Mouse (Mus musculus) skeletal muscle tissue, adult 2 months (tissue): Measurements from ENCODE around the gene Bglap3.
A peak's percentile ranks its signal among the peaks of the same experiment; 100 is the strongest.
"Not testable (repeated sequence)": the region's sequence is repeated elsewhere in the genome, so short reads cannot be mapped to it uniquely, and the experiment has no call there.

Source experiments
- DNase-seq: peaks from one replicate; pipeline ENCODE4 v3.0.0-alpha.2; 2012; ENCODE audit warnings: low read depth, low spot score

Bglap3 gene

DNA sequence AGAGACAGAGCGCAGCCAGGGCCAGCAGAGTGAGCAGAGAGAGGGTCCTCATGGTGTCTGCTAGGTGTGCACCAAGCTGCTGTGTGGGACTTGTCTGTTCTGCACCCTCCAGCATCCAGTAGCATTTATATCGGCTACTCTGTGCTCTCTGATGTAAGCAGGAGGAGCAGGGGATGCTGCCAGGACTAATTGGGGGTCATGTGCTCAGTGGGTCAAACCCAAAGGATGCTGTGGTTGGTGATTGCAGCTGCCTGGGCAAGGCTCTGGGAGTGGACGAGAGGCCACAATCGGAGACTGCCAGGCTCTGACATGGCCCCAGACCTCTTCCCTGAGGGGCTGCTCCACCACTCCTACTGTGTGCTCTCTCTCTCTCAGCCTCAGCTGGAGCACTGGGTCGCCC, 6.1 kb upstream of the Bglap3 start, which contains the start of gene Bglap2:
Gene Bglap2, minus strand, starts transcription at position 101 of the 400 bp plus-strand sequence.
- DNase-seq, result not testable (repeated sequence)

DNA sequence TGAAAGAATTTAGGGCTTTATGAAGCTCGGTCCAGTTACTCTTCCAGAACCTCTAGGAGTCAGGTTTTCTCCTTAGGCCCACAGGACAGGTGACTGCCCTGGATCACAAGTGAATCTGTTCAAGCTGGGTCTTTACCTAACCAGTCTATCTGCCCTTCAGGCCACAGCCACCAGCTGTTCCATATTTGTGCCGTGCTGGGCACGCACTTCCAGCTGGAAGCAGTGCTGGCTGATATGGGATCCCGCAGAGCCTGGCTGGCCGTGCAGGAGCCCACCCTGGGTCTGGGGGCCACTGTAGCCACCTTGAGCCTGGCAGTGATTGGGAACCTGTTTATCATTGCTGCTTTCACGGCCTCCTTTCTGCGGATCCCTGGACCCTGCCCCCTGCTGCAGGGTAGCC, 4.1 kb upstream of the Bglap3 start:
- DNase-seq, result not testable (repeated sequence)

DNA sequence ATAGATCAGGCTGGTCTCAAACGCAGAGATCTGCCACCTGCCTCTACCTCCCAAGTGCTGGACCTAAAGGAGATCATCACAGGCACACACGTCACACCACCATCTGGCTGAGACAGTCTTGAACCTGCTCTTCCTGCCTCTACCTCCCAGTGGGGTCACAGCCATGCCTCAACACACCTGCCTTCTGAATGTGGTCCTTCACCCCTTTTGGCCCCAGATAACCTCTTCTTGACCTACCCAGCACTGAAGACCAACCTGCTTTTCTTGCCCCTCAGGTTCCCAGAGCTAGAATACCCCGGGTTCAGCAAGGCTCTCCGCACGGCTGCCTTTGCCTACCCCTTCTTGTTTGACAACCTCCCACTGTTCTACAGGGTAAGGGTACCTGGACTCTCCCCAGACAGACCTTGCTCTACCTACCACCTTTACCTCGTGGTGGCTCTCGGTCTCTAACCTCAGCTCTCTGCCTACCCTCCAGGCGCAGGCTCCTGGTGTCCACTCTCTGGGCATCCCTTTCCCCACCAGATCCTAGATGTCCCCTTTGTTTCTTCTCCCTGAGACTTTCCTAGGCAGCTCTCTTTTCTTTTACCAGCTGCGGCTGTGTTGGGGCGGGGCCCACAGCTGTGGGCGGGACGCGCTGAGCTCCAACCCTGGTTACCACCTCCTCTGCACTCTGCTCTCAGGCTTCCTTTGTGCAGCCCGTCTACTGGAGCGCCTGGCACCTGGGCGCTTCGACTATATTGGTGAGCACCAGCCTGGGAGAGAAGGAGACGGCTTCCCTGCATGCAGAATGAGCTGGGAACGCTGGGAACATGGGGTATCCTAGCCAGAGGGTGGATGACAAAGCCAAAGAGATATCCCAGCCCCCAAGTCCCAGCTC, 3.4 kb upstream of the Bglap3 start:
- not testable (repeated sequence) for DNase-seq

DNA sequence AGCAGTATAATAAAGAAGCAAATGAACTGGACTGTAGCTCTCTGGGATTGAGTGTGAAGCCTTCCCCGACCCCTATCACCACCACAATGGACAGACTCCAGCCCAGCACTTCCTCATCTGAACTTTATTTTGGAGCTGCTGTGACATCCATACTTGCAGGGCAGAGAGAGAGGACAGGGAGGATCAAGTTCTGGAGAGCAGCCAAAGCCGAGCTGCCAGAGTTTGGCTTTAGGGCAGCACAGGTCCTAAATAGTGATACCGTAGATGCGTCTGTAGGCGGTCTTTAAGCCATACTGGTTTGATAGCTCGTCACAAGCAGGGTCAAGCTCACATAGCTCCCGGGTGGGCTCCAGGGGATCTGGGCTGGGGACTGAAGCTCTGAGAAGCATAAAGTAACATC, 4.0 kb downstream of the Bglap3 start:
- DNase-seq, result peak; percentile 43

- DNase-seq, result not testable (repeated sequence)
Measured at GRCm38 (mm10) chr3:88367517-88367916, 5.0 kb downstream of the Bglap3 start.

GRCm38 (mm10) chr3:88366830-88367428, 5.6 kb downstream of the Bglap3 start:
- not testable (repeated sequence) for DNase-seq

GRCm38 (mm10) chr3:88365705-88366361, 6.7 kb downstream of the Bglap3 start:
- DNase-seq, result no peak

DNA sequence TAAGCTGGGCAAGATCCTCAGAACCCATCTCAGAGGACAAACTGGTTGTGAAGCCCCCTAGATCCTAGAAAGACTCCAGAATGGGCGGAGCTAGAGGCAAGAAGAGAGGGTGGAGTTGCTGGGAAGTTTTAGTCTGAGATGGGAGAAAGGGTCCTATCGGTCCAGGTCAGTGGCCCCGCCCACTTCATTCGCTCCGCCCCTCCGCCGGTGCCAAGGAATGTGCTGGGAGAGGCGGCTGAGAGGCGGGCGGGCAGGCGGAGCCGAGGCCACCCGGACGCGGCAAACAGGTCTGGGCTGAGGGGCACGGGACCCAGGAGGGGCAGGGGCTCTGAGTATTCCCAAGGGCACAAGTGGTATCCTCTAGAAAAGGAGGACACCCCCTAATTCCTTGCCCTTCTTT, 8.2 kb downstream of the Bglap3 start, which contains the start of gene Paqr6:
Gene Paqr6, plus strand, starts transcription at position 248 of the 400 bp plus-strand sequence.
- no peak for DNase-seq

GRCm38 (mm10) chr3:88363700-88364099, 8.8 kb downstream of the Bglap3 start:
- no peak for DNase-seq

DNA sequence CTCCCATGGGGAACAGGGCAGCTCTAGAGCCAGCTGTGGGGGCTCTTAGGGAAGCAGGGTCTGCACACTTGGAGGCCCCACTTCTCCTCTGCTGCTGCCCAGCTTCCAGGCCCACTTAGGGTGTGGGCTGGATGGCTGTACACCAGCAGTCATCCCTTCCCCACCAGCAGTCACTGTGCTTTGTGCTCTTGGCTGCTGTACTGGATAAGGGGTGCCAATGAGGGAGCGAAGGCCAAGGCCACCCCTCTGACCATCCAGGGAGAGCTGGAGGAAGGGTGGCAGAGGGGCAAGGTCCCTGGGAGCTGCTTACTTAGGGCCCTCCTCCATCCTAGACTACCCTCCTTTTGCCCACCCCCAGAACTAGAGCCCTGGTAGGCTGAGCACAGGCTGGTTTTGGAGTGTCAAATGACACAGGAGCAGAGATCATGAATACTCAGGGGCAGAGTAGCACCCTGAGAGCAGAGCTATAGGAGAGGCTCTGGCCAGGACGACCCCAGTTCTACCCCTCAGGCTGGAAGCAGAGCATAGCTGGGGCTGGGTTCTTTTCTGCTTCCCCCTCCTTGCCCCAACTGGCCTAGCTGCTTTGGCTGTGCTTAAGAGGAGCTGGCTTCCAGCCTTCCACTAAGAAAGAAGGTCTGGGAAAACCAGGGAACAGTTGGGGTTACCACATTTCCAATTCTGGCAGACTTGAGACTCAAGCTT, 10.8 kb downstream of the Bglap3 start:
- no peak for DNase-seq

- DNase-seq, result no peak
Measured at GRCm38 (mm10) chr3:88361096-88361495, 11.4 kb downstream of the Bglap3 start.

- DNase-seq, result no peak
Measured at GRCm38 (mm10) chr3:88359989-88360388, 12.6 kb downstream of the Bglap3 start.

GRCm38 (mm10) chr3:88359584-88359983, 13.0 kb downstream of the Bglap3 start:
- DNase-seq, result no peak

GRCm38 (mm10) chr3:88354396-88355165, 18.0 kb downstream of the Bglap3 start:
- peak; percentile 25 for DNase-seq

DNA sequence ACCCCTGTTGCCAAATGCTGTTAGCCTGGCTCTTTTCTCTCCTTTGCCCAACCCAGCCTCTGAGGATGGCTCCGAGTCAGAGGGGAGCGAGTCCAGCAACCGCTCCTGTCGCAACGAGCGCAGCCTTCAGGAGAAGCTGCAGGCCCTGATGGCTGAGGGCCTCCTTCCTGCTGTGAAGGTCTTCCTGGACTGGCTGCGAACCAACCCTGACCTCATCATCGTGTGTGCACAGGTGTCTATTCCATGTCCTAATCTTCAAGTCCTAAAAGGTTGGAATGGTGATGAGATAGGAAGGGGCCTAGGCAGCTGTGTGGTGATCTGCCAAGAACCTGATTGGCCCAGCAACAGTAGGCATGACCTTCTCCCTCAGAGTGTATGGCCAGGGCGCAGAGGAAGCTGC, 19.6 kb downstream of the Bglap3 start:
- DNase-seq, result no peak

DNA sequence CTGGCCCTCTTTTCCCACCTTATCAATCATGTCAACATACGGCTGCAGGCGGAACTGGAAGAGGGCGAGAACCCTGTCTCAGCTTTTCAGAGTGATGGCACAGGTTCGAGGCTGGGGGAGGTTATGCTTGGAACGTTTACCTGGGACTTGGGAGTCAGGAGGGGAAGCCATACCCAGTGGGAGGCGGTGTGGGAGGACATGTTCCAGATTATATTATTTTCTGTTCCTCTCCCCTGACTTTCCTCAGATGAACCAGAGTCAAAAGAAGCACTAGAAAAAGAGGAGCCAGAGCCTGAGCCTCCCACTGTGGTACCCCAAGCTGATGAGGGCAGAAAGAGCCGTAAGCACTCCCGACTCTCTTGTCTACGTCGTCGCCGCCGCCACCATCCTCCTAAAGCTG, 21.8 kb downstream of the Bglap3 start:
- no peak for DNase-seq

DNA sequence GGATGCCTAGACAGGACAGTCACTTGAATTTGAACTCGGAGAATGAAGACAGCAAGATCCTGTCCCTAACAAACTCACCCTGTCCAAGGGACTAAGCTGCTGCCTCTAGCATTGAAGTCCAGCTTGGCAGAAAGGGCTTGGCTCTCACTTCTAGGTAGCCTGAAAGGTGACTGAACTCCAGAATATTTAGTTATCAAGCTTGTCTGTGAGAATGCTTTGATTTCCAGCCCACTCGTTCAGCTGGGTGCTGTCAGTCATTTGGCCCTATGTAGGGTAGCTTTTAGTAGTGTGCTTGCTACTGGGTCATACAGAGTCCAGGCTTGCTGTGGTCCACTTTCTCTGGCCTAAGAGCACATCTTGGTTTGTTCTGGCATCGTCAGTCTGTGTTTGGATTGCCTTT, 33.5 kb downstream of the Bglap3 start:
- peak; percentile 28 for DNase-seq

DNA sequence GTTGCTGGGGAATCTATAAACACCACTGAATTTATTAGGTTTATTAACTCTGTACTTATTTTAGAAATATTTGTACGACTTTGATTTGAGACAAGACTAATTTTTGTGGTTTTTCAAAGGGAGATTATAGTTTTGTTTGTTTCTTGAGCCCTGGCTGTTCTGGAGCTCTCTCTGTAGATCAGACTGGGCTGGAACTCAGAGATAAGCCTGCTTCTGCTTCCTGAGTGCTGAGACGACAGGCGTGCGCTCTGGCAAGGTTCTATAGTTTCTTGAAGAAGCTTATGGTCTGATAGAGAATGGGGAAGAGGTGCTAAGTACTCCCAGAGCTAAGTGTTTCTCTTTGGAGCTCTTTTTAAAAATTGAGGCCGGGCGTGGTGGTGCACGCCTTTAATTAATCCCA, 34.2 kb downstream of the Bglap3 start:
- no peak for DNase-seq

DNA sequence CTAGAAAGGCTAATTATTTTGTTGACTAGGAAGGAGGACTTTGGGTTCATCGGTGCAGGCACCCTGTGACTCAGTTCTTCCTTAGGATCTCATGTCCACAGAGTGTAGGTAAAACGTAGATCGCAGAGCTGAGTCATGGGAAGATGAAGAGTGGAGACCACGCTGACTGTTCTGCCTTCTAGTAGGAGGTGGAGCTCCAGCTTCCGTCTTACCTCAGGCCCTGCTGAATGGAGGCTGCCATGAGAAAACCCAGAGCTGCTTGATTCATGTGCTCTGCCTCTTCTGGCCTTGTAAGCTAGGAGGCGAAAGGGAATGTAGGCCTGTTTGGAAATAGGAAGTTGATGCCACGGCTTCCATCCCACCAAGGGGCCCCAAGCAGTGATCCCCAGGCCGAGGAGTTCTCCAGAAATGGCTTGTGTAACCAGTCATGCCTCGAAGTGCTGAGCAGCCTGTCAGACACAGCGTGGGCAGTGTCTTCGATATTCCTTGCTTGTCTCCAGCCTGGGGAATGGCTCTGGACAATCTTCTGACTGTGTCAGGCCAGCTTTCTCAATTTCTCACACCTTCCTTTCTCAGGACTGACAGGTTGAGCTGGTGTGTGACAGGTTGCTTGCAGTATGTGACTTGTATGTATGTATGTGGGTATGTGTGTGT, 35.0 kb downstream of the Bglap3 start:
- DNase-seq, result no peak
